Mouse (Mus musculus) lung, postnatal 36 days (tissue): ENCODE measurements around the gene Ctdspl.

Experiments
- DNase-seq: peaks from one replicate; pipeline ENCODE4 v3.0.0; 2022; ENCODE audit warnings: mixed read lengths

Gene Ctdspl

DNA sequence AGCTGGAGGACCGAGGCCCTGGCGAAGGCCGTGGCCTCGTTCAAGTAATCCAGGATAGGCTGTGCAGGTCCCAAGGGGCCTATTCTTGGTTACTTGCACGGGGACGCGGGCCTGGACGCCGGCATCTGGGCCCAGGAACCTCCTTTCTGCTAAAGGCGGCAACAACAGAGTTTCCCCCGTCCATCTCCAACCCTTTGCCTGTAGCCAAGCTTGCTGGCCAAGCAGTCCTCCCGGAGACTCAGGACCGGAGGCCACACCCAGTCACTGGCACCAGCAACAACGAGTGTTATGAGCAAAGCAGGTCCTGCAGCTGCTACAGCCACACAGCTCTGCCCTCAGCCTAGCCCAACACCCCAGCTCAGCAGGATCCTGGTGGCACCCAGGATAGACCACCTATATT, 105.5 kb downstream of the Ctdspl start:
- DNase-seq: peak; percentile 70

DNA sequence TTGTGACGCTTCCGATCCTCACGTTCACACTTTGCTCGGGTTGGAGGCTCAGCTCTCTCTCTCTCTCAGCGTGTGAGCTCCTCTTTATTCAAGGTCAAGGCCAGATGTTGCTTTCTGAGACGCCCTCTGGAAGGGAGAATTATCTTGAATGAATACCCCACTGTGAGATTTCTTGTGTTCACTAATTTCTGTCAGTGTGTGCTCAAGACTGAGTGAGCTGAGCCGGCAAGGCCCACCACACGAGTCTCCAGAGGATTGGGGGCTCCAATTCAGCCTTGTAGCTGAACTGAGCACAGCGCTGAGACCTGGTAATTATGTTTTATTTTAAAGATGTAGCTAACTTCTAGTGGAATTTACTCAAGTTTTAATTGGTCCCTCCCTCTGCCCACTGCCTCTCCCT, 106.3 kb downstream of the Ctdspl start:
- no peak for DNase-seq

DNA sequence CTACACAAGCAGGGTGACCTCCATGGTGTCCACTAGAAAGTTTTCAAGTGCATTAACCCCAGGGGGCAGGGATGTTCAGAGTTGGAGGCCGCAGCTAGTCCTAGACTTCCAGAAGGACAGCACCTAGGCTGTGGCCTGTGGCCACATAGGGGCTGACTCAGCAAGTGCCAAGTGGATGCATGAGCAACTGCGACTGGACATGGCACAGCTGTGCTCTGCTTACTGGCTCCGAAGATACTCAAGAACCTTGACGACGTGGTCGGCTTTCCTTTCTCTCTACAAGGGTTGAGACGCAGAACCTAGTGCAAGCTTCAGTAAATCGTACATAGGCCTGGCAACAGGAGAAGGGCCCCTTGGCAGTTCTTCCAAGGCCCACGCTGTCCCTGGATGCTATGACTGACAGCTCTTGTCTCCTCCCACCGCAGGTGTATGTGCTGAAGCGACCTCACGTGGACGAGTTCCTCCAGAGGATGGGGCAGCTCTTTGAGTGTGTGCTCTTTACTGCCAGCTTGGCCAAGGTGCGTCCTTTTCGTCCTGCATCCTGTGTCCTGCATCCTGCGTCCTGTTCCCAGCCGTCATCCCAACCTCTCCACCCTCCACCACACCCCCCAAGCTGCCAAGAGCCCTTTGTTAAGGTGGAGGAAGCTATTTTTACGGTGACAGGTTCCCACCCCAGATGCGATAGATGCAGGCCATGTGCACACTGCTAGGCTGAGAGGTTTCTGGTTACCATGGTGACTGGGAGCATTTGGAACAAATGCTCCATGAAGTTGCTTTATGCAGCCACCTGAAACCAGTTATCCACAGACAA, 107.1 kb downstream of the Ctdspl start:
- DNase-seq: peak; percentile 54

DNA sequence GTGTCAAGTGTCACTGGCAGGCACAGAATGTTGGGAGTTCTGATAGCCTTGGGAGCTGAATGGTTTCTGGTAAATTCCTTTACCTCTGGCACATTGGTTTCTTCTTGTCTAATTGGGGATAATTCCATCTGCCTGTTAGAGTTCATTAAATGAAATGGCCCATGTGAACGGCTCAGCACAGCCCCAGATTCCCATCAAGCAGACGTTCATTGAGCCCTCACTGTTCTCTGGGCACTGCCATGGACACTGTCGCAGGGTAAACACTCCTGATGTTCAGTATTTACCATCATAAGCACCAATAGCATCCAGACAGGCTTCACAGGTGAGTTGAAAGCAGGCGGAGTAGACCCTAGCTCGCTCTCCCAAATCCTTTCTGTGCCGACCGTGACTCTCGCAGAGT, 107.8 kb downstream of the Ctdspl start:
- no peak for DNase-seq

DNA sequence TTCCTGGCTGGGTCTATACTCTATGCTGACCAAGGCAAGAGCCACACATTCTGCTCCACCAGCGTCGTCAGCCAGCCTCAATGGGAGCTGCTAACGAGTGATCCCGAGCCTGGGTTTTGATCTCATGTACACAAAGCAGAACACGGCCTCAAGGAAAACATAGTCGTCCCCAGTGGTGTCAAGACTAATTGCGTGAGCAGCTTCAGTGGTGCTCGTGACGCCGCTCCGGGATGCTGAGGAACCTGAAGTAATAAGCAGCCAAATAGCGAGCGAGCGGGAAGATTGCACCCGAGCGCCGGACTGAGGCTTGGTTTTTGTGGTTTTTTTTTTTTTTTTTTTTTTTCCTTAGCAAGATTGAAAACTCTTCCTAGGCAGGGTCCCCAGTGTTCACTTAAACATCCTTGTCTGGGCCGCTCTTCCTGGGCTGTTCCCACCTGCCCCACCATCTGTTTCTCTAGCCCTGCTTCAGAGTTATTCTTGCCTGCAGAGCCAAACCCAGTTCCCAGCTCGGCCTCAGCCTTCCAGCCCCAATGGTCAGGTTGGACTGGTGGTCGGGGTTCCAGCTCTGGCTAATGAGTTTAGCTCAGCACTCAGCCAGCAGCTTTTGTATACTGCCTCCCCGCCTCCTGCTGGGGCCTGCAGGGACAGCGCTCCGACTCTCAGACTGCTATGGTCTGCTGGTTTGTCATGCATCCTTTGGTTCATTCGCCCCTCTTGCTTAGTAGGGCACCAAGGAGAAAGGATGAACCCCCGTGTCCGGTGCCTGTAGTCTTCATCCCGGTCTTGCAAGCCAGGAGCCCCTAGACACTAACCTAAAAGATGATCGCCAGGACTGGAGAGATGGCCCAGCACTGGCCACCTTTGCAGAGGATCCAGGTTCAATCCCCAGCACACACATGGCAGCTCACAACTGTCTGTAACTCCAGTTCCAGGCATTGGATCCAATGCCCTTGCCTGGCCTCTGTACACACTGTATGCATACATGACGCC, 108.7 kb downstream of the Ctdspl start:
- no peak for DNase-seq

DNA sequence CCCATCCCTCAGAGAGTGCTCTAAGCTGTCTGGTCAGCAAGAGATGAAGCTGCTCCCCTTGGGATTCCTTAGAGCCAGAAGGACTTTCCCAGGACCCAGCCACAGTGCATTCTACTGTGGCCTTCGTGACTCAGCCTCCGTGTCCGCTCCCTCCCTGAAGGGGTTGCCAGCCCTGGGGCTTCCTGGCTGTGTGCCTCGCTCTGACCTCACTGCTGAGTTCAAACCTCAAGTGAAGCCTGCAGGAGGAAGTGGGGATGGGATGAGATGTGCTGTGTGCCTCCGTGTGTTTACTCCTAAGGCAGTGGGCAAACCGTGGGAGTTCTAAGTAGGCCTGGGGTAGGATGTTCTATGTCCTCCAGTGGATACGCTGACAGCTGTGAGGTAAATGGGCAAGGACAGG, 109.6 kb downstream of the Ctdspl start:
- peak; percentile 55 for DNase-seq

DNA sequence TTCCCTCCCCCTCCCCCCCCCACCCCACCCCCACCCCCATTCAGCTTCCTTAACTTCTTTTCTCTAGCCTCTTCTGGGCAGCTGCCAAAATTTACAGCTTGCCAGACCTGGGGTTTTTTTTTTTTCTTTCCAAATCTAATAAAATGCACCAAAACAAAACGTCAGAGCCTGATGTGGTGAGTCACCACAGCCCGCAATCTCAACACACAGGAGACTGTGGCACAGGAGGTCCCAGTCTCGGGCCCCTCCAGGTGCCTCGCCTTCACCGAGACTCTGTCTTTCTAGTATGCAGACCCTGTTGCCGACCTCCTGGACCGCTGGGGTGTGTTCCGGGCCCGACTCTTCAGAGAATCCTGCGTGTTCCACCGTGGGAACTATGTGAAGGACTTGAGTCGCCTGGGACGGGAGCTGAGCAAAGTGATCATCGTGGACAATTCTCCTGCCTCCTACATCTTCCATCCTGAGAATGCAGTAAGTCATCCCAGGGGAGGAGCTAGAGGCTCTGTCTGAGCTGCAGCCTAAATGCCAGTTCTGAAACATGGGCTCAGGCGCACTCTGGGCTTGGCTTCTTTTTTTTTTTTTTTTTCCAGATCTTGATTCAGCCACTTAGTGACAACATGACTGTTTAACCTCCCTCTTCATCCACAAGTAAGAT, 111.0 kb downstream of the Ctdspl start:
- DNase-seq: no peak

DNA sequence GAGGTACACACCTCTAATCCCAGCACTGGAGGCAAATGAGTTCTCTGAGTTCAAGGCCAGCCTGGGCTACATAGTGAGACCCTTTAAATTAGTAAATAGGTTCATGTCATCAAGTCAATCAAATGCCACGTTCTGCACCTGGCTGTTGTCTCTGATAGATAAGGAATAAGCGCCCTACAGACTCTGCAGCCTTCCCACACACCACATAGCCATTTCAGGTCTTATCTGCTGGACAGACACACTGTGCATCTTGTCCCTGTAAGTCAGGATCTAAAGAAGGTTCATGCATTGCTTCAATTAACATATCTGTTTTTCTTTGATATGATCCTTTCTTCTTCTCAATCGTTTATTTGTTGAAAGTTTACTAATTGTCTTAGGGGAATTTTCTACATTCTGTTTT, 112.3 kb downstream of the Ctdspl start:
- no peak for DNase-seq

DNA sequence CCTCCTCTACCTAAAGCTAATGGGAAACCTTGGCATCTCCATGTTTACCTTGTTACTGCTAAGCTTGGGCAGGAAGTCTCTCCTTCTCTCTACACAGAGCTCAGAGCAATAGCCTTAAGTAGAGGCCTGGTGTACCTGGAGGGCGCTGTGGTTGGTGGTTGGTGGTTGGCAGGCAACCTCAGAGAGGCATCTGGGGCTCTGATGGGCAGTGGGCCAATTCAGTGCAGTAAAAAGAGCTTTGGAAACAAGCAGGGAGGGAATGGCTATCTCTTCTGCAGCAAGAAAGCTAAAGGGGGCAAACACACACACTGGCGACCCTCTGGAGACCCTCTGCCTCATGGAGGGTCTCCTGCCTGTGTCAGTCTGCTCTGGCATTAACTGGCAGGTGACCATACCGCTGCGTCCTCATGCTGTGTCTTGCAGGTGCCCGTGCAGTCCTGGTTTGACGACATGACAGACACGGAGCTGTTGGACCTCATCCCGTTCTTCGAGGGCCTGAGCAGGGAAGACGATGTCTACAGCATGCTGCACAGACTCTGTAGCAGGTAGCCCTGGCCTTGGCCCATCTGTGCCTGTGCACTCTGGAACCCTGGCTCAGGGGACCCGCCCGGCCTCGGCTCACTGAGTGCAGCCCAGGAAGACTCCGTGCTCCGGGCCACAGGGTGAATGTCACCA, 114.0 kb downstream of the Ctdspl start:
- DNase-seq: no peak

DNA sequence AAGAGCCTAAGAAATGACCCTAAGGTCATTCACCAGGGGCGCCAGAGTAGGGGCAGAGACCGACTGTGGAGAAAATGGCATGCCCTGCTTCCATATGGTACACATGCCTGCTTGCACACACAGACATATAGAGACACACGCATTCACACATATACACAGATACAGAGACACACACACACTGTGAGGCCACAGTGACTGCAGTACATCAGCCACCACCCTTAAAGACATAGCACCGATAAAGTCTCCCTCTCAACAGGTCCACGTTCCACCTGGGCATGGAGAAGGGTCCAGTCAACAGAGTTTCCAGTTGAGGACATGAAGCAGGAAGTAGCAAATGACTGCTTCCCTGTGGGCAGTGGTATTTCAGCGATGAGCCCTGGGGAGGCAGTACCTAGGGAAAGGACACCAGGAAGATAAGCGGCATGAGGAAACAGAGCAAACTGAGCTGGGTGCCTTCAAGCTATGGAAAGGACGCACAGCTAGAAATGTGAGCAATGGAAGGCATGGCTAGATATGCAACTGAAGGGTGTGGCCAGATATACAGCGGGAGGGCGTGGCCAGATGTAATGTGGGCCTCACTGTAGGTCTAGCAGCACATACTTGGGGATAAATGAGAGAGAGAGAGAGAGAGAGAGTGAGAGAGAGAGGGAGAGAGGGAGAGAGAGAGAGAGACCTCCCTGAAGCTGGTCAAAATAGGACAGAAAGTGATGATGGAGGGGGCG, 122.1 kb downstream of the Ctdspl start:
- no peak for DNase-seq

DNA sequence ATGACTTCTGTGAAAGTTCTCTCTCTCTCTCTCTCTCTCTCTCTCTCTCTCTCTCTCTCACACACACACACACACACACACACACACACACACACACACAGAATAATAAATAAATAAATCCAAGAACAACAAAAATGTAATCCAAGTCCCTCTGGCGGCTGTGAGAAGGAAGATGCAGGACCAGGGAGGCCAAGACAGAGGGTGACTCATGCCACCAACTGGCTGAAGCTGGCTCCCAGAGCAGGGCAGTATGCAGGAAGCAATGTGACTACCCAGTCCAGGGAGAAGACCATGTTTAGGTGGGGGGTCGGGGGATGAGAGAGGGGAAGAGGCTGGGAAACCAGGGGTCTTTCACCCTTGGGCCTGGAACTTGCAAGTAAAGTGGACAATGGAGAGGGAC, 124.9 kb downstream of the Ctdspl start:
- peak; percentile 55 for DNase-seq

DNA sequence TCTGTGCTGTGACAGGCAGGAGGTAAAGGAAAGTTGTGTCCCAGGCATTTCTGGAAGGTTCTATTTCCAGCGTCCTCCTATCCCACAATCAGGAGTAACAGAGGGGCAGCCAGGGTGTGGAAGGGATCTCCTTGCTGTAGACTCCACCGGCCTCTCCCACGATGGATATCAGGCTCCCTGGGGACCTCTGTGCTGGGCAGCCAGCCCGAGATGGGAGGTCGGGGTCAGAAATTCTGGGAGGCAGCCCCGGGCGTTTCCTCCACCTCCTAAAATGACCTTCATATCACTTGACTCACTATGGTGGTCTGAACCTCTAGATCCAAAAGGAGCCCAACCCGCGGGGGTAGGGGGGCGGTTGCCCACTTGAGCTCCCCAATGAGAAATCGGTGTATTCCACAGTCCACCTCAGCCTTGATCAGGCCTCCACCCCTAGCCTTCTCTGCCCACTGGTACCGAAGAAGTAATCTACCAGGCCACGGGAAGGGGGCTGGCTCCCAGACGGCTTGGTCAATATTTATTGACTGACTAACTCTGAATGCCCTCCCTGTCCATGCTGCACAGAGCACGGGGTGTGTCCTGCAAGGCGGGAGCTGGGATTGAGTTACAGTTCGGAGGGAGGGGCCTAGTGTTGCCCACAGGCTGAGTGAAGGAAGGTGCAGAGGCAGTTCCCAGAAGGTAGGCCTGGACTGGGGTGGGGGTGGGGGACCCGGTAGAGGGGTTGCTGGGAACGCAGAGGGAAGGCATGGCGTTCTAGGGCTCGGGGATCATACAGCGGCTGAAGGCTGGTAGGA, 126.1 kb downstream of the Ctdspl start, which contains the start of gene Vill:
Gene Vill, plus strand, starts transcription at position 625 of the 791 bp plus-strand sequence.
- peak; percentile 79 for DNase-seq

DNA sequence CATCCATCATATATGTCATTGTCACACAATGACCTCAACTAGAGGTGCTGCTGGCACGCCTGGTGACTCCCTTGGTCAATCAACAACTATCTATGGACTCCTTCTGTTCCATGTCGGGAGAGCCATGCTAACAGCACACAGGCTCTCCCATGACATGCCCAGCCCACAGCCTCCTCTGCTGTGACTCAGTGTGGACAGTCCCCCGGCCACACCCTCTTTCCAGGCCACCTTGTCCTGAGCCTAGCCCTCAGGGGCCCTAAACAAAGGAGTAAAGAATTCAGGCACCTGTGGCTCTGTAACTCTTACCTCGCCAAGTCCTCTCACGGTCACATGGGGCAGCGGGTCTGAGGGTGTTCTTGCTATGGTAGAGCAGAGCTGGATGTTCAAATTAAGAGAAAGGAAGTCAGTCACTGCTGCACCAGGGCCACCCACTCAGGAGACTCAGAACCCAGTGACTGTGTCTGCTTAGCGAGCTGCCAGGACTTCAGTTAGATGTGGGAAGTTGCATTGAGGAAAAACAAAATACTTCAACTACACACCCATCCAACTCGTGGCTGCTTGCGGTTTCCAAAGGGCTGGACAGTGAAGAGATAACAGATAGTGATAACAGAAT, 127.8 kb downstream of the Ctdspl start:
- peak; percentile 32 for DNase-seq

DNA sequence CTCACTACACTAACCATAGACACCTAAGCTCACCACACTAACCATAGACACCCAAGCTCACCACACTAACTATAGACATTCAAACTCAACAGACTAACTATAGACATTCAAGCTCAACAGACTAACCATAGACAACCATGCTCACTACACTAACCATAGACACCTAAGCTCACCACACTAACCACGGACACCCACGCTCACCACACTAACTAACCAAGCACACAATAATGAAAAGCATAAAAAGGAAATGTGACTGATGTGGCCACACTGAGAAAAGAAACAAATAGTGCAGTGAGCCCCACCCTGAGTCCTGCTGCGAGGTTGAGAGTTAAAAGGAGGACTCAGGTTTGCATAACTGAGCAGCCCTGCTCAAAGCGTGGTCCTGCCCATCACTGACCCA, 129.1 kb downstream of the Ctdspl start:
- no peak for DNase-seq

DNA sequence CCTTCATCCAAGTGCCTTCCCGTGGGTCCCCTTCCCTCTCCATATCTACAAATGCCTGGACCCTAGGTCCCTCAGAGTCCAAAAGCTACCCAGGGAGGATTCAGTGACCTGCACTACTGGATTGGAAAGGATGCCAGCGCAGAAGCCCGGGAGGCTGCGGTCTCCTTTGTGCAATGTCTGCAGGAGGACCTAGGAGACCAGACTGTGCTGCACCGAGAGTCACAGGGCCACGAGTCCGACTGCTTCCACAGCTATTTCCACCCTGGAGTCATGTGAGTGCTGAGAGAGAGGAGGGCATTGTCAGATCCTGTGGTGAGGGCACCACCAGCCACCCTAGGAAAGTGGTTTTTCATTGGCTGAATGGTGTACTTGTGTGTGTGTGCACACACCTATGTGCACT, 132.0 kb downstream of the Ctdspl start:
- no peak for DNase-seq

DNA sequence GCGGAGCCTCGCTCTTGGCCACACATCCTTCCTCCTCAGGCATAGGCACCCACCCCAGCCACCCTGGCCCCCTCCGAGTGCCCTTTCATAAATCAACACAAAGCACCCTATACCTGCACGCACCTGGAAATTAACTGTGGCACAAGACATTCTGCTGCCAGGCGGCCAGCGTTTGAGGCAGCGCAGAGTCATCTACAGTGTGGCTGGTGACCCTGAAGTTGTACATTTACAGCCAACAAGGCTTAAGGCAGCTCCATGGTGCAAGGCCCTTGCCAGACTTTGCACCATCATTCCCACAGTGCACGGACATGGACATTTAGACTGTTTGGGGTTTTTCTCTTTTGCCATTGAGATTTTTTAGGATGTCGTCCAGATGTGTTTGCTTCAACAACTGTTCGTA, 134.4 kb downstream of the Ctdspl start:
- no peak for DNase-seq

DNA sequence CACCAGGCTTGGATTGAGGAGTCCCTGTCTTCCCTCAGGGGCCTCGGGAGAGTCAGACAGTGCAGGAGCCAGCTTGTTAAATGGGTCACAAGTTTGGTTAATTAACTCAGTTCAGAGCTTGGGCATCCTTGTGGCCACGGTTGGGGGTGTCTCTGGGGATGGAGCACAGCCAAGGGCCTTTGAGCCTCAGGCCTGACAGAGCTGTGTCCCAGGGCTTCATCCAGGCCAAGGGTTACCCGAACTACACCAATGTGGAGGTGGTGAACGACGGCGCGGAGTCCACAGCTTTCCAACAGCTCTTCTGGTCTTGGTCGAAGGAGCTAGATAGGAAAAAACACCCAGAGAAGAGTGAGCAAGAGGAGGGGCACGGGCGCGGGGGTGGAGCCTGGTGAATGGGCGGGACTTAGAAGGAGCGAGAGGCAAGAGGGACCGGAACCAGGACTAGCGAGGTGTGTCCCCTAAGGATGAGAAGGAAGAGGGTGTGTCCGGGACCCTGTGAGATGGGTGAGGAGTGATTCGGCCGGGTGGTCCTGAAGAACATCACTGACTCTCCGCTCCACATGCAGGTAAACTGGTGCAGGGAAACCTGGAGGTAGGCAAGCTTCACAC, 136.9 kb downstream of the Ctdspl start:
- DNase-seq: peak; percentile 50

DNA sequence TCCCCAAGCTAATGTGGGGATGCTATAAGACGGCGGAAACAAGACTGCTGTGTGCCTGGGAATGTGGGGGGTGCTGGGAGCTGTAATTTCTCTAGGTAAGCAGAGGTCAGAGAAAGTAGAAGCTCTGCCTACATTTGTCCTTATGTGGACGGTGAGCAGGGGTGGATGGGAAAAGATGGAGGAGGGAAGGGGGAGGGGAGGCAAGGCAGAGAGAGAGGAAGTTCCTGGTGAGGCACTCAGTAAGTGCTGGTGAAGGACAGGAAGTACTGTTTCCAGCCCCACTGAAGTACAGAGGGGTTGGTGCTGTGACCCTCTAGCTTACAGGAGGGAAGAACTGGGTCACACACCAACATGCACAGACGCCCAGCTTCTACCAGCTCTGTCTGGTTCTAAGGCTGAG, 138.0 kb downstream of the Ctdspl start:
- no peak for DNase-seq

DNA sequence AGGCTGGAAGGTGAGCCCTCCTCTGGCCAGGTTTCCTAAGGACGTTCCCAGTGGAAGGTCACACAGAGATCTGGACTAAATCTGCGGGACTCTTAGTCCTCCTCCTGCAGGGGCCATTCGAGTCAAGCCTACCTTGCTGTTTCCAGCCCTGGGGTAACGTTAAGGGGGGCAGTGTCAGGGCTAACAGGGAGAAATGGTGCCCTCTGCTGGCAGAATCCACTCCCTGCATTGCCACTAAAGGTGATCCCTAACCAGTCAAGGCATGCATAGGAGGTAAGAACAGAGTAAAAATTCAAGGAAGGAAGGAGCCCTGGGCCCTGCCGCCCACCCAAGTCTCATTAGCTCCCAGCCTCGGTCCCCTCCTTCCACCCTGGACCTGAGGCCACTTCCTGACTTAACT, 141.3 kb downstream of the Ctdspl start:
- DNase-seq: peak; percentile 90

DNA sequence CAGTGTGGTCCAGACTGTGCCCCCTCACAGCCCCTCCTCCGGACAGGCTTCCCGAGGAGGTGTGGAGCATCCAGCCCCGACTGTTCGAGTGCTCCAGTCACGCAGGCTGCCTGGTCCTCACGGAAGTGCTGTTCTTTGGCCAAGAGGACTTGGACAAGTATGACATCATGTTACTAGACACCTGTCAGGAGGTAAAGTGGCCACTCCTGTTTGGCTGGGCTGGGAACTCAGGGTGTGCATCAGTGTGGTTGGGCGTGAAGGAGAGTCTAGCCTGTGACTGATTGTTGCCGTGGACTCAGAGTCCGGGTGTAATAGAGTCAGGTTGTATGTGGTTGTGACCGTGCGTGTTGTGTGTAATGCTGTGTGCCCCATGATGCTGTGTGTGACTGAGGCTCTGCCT, 142.0 kb downstream of the Ctdspl start:
- peak; percentile 66 for DNase-seq
